Mouse (Mus musculus) thymus, postnatal 10 days (tissue): ENCODE results near the gene Tank.

Experiments
- DNase-seq, 2 experiments: peaks; one replicate each; pipeline ENCODE4 v3.0.0; 2021; ENCODE audit warnings: low spot score in 2 of 2

Tank gene

DNA sequence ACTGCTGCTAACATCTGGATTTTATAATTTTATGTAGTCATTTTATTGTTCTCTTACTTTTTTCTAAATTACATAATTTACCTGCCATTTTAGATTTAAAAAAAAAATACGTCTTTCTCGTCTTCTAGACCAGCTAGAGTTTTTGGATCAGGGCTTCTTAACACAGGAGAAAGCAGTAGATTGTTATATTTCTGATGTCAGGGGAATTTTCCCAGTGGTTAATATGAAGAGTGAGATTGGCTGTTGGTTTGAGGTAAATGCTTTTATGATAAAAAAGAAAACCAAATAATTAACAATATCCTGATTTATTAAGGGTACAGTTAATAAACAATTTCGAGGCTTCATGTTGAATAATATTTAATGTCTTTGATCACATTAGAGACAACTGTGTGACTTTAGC lies 1.7 kb downstream of the Tank start:
- no peak for DNase-seq

DNA sequence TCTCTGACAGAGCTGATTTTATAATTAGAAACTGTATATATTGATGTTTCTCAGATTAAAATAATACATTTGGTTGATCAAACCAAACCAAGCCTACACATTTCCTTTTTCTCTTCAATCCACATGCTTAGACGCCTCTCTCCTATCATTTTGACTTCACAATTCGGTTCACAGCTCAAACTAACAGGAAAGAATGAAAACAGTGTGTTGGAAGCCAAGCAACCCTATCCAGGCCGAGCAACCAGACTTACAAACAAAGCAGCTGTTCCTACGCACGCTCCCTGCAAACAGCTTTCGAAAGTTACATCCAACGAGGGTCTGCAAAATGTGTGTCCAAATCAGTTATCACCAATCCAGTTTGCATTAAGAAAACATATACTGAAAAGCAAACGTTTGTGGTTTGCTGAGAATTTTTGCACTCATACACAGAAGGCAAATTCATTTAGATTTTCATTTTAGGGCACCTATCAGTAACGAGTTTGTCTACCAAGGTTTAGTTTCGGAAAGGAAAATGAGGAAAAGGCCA lies 2.2 kb downstream of the Tank start:
- no peak for DNase-seq

GRCm38 (mm10) chr2:61582578-61583315 lies 4.4 kb downstream of the Tank start:
- no peak for DNase-seq

DNA sequence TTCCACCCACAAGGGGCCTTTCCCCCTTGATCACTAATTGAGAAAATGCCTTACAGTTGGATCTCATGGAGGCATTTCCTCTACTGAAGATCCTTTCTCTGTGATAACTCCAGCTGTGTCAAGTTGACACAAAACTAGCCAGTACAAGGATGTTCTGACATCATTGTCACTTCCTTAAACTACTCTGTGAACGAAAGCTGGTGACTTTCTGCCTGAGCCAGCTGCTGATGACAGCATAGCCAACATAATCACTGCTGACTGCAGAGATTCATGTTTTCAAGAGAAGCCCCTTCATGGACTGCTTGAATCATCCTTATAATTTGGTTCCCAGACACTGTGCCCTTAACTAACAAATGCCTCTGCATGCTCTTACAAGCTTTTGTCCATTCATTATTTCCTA lies 7.1 kb downstream of the Tank start:
- DNase-seq: no peak

GRCm38 (mm10) chr2:61586166-61586565 lies 7.8 kb downstream of the Tank start:
- DNase-seq: no peak

- no peak for DNase-seq
These were observed 12.4 kb downstream of the Tank start for GRCm38 (mm10) chr2:61590751-61591150.

DNA sequence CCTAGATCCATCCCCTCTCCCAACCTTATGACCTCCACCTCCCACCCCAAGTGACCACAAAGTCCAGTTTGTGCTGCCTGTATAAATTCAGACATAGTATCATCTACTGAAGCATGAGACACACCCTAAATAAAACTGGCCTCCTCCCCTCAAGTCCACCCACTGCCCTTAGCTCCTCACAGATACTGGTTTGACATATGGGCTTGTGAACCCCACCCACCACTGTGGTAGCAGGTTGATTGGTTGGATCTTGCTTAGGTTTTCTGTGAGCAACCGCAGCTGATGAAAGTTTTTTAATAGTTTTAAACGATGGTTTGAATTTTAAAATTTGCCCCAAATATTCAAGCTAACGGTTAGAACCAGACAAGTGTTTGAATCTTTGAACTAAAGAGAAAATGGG lies 13.7 kb downstream of the Tank start:
- no peak for DNase-seq

GRCm38 (mm10) chr2:61592699-61593029 lies 14.3 kb downstream of the Tank start:
- no peak for DNase-seq

DNA sequence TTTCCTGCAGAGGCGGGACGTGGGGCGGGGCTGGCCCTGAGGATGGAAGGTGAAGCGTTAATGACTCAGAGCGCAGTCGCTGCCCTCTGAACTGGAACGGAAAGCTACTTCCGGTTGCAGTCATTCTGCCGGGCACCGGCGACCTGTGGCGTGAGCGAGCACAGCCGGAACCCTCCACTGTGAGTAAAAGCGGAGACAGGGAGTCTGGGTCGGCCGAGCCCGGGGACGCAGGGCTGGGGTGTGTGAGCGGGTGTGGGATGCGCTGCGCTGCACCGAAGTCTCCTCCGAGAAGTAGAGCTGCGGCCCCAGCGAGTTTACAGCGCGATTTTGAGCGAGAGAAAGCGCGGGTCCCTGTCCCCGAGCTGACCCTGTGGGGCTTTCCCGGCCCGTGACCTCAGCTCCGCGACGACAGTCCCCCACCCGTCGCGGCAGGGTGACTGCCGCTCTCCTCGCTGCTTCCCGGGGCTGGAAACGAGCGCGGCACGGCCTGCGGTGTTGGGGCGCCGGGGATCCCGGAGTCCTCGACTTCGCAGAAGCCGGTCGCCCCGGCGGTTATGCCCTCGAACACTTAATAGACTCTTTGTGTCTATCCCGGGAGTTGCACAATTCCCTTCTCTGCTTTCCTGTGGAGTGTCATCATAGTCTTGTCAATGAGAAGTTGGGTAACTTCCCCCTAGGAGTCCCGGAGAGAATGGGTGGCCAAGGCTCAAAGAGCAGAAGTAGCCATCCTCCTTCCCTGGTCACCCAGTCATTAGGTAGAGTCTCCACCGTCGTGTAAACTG lies 14.8 kb downstream of the Tank start:
- DNase-seq: peak; percentile 94 to 96

- peak in 1 of 2 experiments; percentile 28 for DNase-seq
These were observed 15.5 kb downstream of the Tank start for GRCm38 (mm10) chr2:61593871-61594304.

DNA sequence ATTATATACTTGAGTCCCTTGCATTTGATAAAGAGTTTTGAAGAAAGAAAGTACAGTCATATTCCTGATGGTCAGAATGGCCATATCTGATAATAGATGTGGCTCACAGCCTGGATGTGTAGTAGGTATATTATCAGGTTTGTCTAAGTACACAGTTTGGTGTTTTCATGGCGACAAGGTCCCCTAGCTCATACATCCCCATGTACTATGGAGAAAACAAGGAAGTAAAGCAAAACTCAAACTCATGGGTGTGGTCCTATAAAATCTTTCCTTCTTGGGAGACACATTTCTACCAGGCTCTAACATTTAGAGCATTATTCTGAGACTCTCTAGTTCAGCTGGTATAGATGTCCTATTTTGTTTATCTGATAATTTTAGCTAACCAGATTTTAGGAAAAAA lies 21.3 kb downstream of the Tank start:
- no peak for DNase-seq

- no peak for DNase-seq
These were observed 25.1 kb downstream of the Tank start for GRCm38 (mm10) chr2:61603461-61603860.

DNA sequence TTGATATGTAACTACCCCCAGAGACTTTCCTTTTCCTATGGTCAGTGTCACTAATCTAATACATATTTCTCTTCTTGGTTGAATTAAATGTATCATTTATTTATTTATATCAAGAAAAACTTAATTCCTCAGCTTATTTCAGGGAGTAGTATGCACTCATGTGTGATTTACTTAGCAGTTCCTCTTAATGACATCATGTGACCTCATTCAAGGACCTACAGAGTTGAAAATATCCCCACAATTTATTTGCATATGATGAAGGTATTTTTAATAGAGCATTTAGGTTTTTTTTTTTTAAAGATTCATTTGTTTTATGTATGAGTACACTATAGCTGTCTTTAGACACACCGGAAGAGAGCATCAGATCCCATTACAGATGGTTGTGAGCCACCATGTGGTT lies 28.6 kb downstream of the Tank start:
- DNase-seq: no peak

DNA sequence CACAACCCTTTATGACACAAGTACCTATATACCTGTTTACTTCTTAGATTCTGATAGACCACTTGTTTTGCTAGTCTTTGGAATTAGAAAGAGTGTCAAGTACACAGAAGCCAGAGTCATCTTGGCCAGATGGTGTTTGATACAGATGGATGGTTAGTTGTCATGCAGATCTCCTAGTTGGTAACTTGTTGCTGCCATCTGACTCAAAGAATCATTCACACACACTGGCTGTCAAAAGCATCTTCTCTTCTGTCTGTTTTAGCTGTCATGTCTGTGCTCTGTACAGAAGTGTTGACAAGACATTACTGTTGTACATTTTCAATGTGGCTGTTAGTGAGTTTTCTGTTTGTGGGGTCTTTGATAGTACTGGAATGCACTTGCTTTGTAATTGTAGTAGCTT lies 45.6 kb downstream of the Tank start:
- DNase-seq: no peak

- no peak for DNase-seq
These were observed 52.6 kb downstream of the Tank start for GRCm38 (mm10) chr2:61630864-61631555.

DNA sequence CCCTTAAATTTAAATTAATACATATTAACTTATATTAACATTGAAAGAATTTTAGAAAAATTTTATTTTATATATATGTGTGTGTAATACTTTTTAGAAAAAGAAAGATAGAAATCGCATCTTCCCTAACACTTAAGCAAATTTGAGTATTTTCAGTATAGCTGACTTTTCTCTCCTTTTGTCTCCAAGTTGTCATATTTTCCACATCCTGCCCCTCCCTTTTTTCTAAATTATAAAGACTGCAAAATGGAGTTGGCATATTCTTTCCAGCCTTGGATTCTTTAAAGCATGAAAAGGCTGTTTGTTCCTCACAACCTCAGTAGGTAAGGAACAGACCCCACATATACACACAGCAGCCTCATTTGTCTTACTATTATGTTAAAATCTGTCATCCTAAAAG lies 56.7 kb downstream of the Tank start:
- no peak for DNase-seq

DNA sequence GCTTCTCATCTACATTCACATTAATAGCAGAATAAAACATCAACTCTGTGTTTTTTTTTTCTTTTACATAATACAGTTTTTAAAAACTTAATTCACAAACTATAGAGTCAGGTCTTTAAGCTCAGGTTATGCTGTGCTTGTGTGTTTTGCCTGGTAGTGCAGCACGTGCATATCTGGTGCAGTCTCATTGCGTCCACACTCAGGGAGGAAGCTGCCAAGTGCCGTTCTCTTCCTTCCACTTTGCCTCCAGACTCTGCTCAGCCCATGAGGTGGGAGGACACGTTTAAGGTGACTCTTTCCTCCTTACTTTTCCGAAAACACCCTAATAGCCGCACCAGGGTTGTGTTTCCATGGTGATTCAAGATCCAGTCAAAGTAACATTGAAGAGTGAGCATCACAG lies 59.8 kb downstream of the Tank start:
- no peak for DNase-seq

GRCm38 (mm10) chr2:61642452-61643368 lies 64.3 kb downstream of the Tank start:
- DNase-seq: peak in 1 of 2 experiments; percentile 52

DNA sequence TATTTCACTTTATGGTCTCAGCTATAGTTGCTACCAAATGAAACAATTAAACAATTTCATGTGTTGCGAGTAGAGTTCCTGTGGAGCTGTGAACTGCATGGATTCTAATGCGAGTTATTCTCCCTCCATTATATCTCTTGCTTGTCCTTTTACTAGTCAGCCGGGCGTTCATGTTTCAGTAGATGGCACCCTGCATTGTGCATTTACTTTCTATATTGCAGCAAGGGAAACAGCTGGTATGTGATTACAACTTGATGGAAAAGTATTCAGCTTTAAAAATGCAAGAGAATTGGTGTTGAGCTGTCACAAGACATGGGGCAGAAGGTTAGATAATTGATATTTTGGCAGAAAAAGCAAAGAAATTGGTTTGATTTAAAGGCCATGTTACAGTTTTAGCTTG lies 72.8 kb downstream of the Tank start:
- no peak for DNase-seq

GRCm38 (mm10) chr2:61651640-61652039 lies 73.3 kb downstream of the Tank start:
- DNase-seq: no peak

GRCm38 (mm10) chr2:61655046-61655381 lies 76.6 kb downstream of the Tank start:
- DNase-seq: no peak
